Mouse (Mus musculus) myocyte (in vitro differentiated cells): Measurements from ENCODE around the gene Hes5. TPM values are rescaled to one million over a fixed set of nuclear protein-coding genes. Genes with fewer than 3 reads are reported as not detected.

Source experiments
- H3K27me3 ChIP-seq: one replicate; pipeline ENCODE4 v1.6.1; 2011; ENCODE audit not compliant: control insufficient read depth, insufficient read depth, insufficient read length
- H3K36me3 ChIP-seq: one replicate; pipeline ENCODE4 v1.6.1; 2011; ENCODE audit not compliant: control insufficient read depth, insufficient read depth
- H3K4me2 ChIP-seq: one replicate; pipeline ENCODE4 v1.6.1; 2011; ENCODE audit warnings: low read depth, control low read depth
- H3K4me3 ChIP-seq: one replicate; pipeline ENCODE4 v1.5.1; 2011; ENCODE audit warnings: mild to moderate bottlenecking, control low read depth, moderate library complexity
- H3K79me2 ChIP-seq: one replicate; pipeline ENCODE4 v1.6.1; 2011; ENCODE audit not compliant: control insufficient read depth, insufficient read depth
- H3ac ChIP-seq: one replicate; pipeline ENCODE4 v1.6.1; 2011; ENCODE audit not compliant: control insufficient read depth, insufficient read length
- CEBPB ChIP-seq: IDR thresholded peaks from 2 replicates; pipeline ENCODE4 v1.6.1; 2011; ENCODE audit warnings: mild to moderate bottlenecking, moderate library complexity; ENCODE audit not compliant: poor library complexity, insufficient read depth, severe bottlenecking
- E2F4 ChIP-seq: IDR thresholded peaks from one replicate; pipeline ENCODE4 v1.6.1; 2011; ENCODE audit warnings: mild to moderate bottlenecking, control low read depth, moderate library complexity; ENCODE audit not compliant: insufficient read depth
- MAX ChIP-seq: IDR thresholded peaks from one replicate; pipeline ENCODE4 v1.6.1; 2011; ENCODE audit warnings: low read depth, mild to moderate bottlenecking, control low read depth
- MYOD1 ChIP-seq, 3 experiments: IDR thresholded peaks; one replicate each; pipeline ENCODE4 v1.6.1; 2011; ENCODE audit warnings: control low read depth in 2 of 3, low read depth in 2 of 3, mild to moderate bottlenecking in 2 of 3, moderate library complexity in 1 of 3; ENCODE audit not compliant: insufficient read length in 2 of 3, control insufficient read depth in 1 of 3
- MYOG ChIP-seq, 3 experiments: IDR thresholded peaks; one replicate each; pipeline ENCODE4 v1.6.1; 2011; ENCODE audit warnings: control low read depth in 2 of 3, low read depth in 2 of 3, mild to moderate bottlenecking in 2 of 3; ENCODE audit not compliant: insufficient read length in 2 of 3, control insufficient read depth in 1 of 3, insufficient read depth in 1 of 3
- POLR2A ChIP-seq: IDR thresholded peaks from one replicate; pipeline ENCODE4 v1.6.1; 2011; ENCODE audit warnings: low read depth, mild to moderate bottlenecking, control low read depth, moderate library complexity; ENCODE audit not compliant: insufficient read length
- POLR2AphosphoS2 ChIP-seq: IDR thresholded peaks from one replicate; pipeline ENCODE4 v1.6.1; 2011; ENCODE audit warnings: low read depth, control low read depth; ENCODE audit not compliant: insufficient read length
- REST ChIP-seq: IDR thresholded peaks from one replicate; pipeline ENCODE4 v1.6.1; 2011; ENCODE audit warnings: mild to moderate bottlenecking, control low read depth, moderate library complexity; ENCODE audit not compliant: insufficient read depth, insufficient read length
- SRF ChIP-seq: IDR thresholded peaks from one replicate; pipeline ENCODE4 v1.6.1; 2011; ENCODE audit warnings: low read depth; ENCODE audit not compliant: control insufficient read depth, insufficient read length
- TCF12 ChIP-seq: IDR thresholded peaks from one replicate; pipeline ENCODE4 v1.6.1; 2011; ENCODE audit warnings: mild to moderate bottlenecking, control low read depth; ENCODE audit not compliant: poor library complexity, insufficient read depth, severe bottlenecking
- TCF3 ChIP-seq: IDR thresholded peaks from one replicate; pipeline ENCODE4 v1.6.1; 2011; ENCODE audit warnings: low read depth, control low read depth; ENCODE audit not compliant: insufficient read length
- USF1 ChIP-seq: IDR thresholded peaks from one replicate; pipeline ENCODE4 v1.6.1; 2011; ENCODE audit warnings: low read depth, mild to moderate bottlenecking, control low read depth, moderate library complexity
- polyA plus RNA-seq: library from polyadenylated mRNA; unstranded; fragments of >200 nt; fragmentation: generic; extraction: Trizol; gene quantifications from one replicate; pipeline ENCODE4 v1.2.1, GENCODE M21; 2012; ENCODE audit warnings: missing spikeins

The Hes5 gene
- polyA plus RNA-seq, 1 experiment: not detected

DNA sequence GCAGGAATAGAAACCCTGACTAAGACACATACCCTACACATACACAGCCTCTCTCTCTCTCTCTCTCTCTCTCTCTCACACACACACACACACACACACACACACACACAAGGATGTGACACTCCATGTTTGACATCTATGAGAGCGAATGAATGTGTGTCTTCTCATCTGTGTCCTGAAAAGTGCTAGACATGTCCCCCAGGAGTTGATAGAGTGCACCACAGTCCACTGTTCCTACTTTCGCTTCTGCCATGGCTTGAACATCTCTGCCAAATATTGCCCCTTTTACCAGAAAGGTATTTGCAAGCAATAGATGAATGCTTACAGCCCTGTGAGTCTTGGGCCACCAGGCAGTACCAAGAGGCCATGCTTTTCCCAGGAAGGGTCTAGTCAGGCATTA lies 20.6 kb upstream of the Hes5 start:
- H3K27me3 ChIP-seq: peaks cover 26% of the 10 kb centered on the region
- no peak overlapping the region for H3K4me3 ChIP-seq
- H3K36me3 ChIP-seq: no peaks in the 10 kb centered on the region
- no peak for TF ChIP-seq REST
- no peak for TF ChIP-seq CEBPB
- TF ChIP-seq MAX: no peak
- no peak for TF ChIP-seq POLR2A
- no peak for TF ChIP-seq MYOG (IDR thresholded peaks at IDR 0.05; ENCODE audit: control insufficient read depth in 1 of 3, insufficient read depth in 1 of 3, insufficient read length in 2 of 3, low read depth in 2 of 3)
- TF ChIP-seq TCF3: no peak
- H3ac ChIP-seq: no peak overlapping the region
- no peak overlapping the region for H3K4me2 ChIP-seq
- H3K79me2 ChIP-seq: no peaks in the 10 kb centered on the region

DNA sequence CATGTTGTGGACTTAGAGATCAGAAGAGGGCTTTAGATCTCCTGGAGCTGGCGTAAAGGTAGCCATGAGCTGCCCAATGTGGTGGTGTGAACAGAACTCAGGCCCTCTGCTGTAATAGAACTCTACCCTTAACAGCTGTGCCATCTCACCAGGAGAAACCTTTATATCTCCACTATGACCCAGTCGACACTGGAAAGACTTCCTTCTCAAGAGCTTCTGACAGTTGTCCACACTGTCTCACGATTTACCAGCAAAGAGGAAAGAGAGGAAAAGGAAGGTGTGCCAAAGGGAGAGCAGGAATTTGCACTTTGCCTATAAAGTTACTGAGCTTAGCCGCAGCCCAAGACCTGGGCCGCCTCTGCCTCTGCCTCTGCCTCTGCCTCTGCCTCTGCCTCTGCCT lies 18.9 kb upstream of the Hes5 start:
- Histone ChIP-seq H3K27me3 (peaks cover 20% of the 10 kb centered on the region), H3K36me3 (no peaks in the 10 kb centered on the region), H3K4me3 (no peak overlapping the region), H3K4me2 (peak overlapping the region; percentile 27), H3K79me2 (no peaks in the 10 kb centered on the region), H3ac (no peak overlapping the region)
- TF ChIP-seq MAX: no peak
- no peak for TF ChIP-seq USF1
- TF ChIP-seq TCF3: no peak
- no peak for TF ChIP-seq MYOD1 (IDR thresholded peaks at IDR 0.05; ENCODE audit: control insufficient read depth in 1 of 3, insufficient read length in 2 of 3, low read depth in 2 of 3)
- no peak for TF ChIP-seq SRF
- TF ChIP-seq REST: no peak
- no peak for TF ChIP-seq POLR2A
- no peak for TF ChIP-seq POLR2AphosphoS2
- TF ChIP-seq TCF12: no peak
- TF ChIP-seq CEBPB: no peak
- no peak for TF ChIP-seq E2F4
- no peak for TF ChIP-seq MYOG (IDR thresholded peaks at IDR 0.05; ENCODE audit: control insufficient read depth in 1 of 3, insufficient read depth in 1 of 3, insufficient read length in 2 of 3, low read depth in 2 of 3)

DNA sequence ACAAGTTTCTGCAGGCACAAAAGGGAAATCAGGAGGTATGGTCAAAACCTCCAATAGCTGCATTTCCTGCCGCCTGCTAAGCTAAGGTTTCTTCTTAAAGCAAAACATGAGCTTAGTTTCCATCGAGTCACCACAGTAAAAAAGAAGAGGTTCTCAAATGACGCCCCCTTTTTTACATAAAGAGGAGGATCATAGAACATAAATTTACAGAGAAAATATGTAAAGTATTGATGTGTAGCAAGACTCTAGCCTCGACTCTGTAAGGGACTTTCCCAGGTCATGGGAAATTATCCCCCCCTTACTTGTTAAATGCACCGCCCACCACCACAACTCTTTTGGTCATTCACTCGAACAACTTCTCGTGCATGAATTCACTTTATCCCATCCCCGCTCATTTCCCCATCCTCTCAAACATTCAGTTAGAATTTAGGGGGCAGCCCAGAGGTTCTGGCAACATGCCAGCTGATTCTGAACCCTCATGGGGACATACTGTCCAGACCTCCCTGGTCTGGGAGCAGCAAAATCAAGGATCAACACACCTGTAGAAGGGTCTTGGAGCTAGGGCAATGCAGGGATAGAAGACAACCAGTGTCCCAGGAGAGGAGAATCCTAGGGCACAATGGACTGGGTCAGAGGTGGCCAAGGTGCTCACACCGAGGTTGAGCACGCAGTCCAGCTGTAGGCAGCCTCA lies 17.9 kb upstream of the Hes5 start:
- peaks cover 18% of the 10 kb centered on the region for H3K27me3 ChIP-seq
- H3K36me3 ChIP-seq: no peaks in the 10 kb centered on the region
- H3K4me3 ChIP-seq: no peak overlapping the region
- no peak overlapping the region for H3ac ChIP-seq
- no peaks in the 10 kb centered on the region for H3K79me2 ChIP-seq
- H3K4me2 ChIP-seq: no peak overlapping the region
- TF ChIP-seq MYOG (IDR thresholded peaks at IDR 0.05; ENCODE audit: control insufficient read depth in 1 of 3, insufficient read depth in 1 of 3, insufficient read length in 2 of 3, low read depth in 2 of 3) (no peak), E2F4 (no peak), USF1 (no peak), TCF12 (no peak), SRF (no peak)

DNA sequence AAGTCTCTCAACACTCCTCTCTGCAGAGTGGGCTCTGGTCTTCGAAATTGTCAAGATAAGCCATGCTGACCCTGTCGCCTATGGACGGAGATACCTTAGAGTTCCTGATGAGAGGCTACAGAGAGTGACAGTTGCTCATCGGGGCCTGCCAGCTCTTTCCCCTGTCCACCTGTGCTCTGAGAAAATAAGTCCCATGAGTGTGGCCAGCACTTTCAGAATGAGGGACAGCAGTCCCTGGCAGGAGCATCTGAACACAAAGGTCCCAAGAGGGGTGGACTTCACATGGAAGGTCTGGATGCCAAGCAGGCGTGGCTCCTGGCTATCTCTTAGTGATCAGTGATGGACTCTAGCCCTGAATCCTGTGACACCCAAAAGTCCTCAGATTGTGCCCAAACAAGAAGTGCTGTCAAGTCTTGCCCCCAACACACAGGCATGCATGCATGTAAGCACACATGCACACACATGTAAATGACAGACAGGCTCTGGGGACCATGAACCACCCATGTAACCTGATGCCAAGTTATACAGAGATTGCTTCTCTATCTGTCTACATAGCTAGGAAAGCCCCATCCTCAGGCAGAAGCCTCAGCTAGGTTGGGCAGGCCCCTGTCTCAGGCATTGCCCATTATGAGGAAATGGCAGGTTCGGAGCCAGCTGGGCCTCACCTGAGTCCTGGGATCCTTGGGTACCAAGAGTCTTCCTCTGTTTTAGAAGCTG lies 17.2 kb upstream of the Hes5 start:
- no peak overlapping the region for H3K4me2 ChIP-seq
- H3ac ChIP-seq: no peak overlapping the region
- H3K79me2 ChIP-seq: no peaks in the 10 kb centered on the region
- H3K27me3 ChIP-seq: peaks cover 22% of the 10 kb centered on the region
- no peak for TF ChIP-seq TCF3
- no peak for TF ChIP-seq TCF12
- TF ChIP-seq MYOD1 (IDR thresholded peaks at IDR 0.05; ENCODE audit: control insufficient read depth in 1 of 3, insufficient read length in 2 of 3, low read depth in 2 of 3): no peak
- TF ChIP-seq USF1: no peak
- TF ChIP-seq CEBPB: no peak
- no peak for TF ChIP-seq MYOG (IDR thresholded peaks at IDR 0.05; ENCODE audit: control insufficient read depth in 1 of 3, insufficient read depth in 1 of 3, insufficient read length in 2 of 3, low read depth in 2 of 3)
- no peak for TF ChIP-seq MAX
- no peak for TF ChIP-seq POLR2A
- no peak for TF ChIP-seq POLR2AphosphoS2
- no peak for TF ChIP-seq REST
- TF ChIP-seq E2F4: no peak
- TF ChIP-seq SRF: no peak
- H3K4me3 ChIP-seq: no peak overlapping the region
- H3K36me3 ChIP-seq: no peaks in the 10 kb centered on the region

- Histone ChIP-seq H3ac (no peak overlapping the region), H3K36me3 (no peaks in the 10 kb centered on the region), H3K27me3 (peaks cover 28% of the 10 kb centered on the region), H3K4me2 (no peak overlapping the region), H3K4me3 (no peak overlapping the region), H3K79me2 (no peaks in the 10 kb centered on the region)
- no peak for TF ChIP-seq SRF
- no peak for TF ChIP-seq MYOD1 (IDR thresholded peaks at IDR 0.05; ENCODE audit: control insufficient read depth in 1 of 3, insufficient read length in 2 of 3, low read depth in 2 of 3)
- TF ChIP-seq MAX: no peak
Observed at GRCm38 (mm10) chr4:154944121-154944590, 16.6 kb upstream of the Hes5 start.
